Mouse (Mus musculus) cerebellum, adult 8-10 months (tissue): ENCODE measurements at regions not wholly inside any gene's neighbourhood (a gene's known extent, or its start where the extent isn't known, plus 50 kb on each side); places are given as distances from the start of the nearest gene placed in this dataset.
"Not testable (repeated sequence)": the region's sequence is repeated elsewhere in the genome, so short reads cannot be mapped to it uniquely, and the experiment has no call there.

Experiments used
- DNase-seq: peaks from one replicate; pipeline ENCODE4 v3.0.0; 2022

GRCm38 (mm10) chrX:76077781-76078180 is 186.3 kb upstream of the Cldn34b3 start:
- DNase-seq, result no peak

GRCm38 (mm10) chrX:76082670-76083069 is 181.4 kb upstream of the Cldn34b3 start:
- DNase-seq, result no peak

GRCm38 (mm10) chrX:76110763-76111474 is 153.2 kb upstream of the Cldn34b3 start:
- no peak for DNase-seq

- DNase-seq, result no peak
Observed at GRCm38 (mm10) chrX:76116086-76116485, 148.0 kb upstream of the Cldn34b3 start.

- no peak for DNase-seq
Observed at GRCm38 (mm10) chrX:76116562-76116961, 147.5 kb upstream of the Cldn34b3 start.

GRCm38 (mm10) chrX:76120936-76121335 is 143.2 kb upstream of the Cldn34b3 start:
- DNase-seq, result no peak

- peak; percentile 0 for DNase-seq
Observed at GRCm38 (mm10) chrX:76123355-76123754, 140.7 kb upstream of the Cldn34b3 start.

GRCm38 (mm10) chrX:76137729-76138128 is 126.4 kb upstream of the Cldn34b3 start:
- no peak for DNase-seq

- no peak for DNase-seq
Observed at GRCm38 (mm10) chrX:76141022-76141421, 123.1 kb upstream of the Cldn34b3 start.

GRCm38 (mm10) chrX:76174806-76175205 is 89.3 kb upstream of the Cldn34b3 start:
- DNase-seq, result not testable (repeated sequence)

- DNase-seq, result no peak
Observed at GRCm38 (mm10) chrX:76181446-76182148, 82.5 kb upstream of the Cldn34b3 start.

- DNase-seq, result no peak
Observed at GRCm38 (mm10) chrX:76200607-76201006, 63.5 kb upstream of the Cldn34b3 start.

- peak; percentile 19 for DNase-seq
Observed at GRCm38 (mm10) chrX:76201366-76201765, 62.7 kb upstream of the Cldn34b3 start.
